Mouse (Mus musculus): Measurements from ENCODE around the gene Map3k5. TPM values are rescaled to one million over a fixed set of nuclear protein-coding genes. Genes with fewer than 3 reads are reported as not detected.
"Not testable (repeated sequence)": the region's sequence is repeated elsewhere in the genome, so short reads cannot be mapped to it uniquely, and the experiment has no call there.

Gene Map3k5
- total and polyA plus RNA-seq, 3 experiments, result 15.8 to 31.0 (median 27.6) TPM

GRCm38 (mm10) chr10:19924256-19924655, 10.0 kb upstream of the Map3k5 start:
- Histone ChIP-seq H3K4me2 (ENCODE audit: insufficient read depth, low read depth, poor library complexity, severe bottlenecking) (no peak overlapping the region), H3K9me3 (replicated peaks; ENCODE audit: low read length) (no peaks in the 10 kb centered on the region), H3K4me3 (replicated peaks in 1 of 3; ENCODE audit: low read depth in 2 of 3, low read length in 2 of 3, poor library complexity in 1 of 3) (no peak overlapping the region), H3K36me3 (replicated peaks in 1 of 2; ENCODE audit: control insufficient read depth in 1 of 2, insufficient read depth in 1 of 2, low read length in 1 of 2) (no peaks in the 10 kb centered on the region), H3K4me1 (ENCODE audit: control insufficient read depth in 1 of 2, insufficient read depth in 2 of 2) (no peaks in the 10 kb centered on the region), H3K9ac (ENCODE audit: insufficient read depth, low read depth) (no peak overlapping the region), H3K27me3 (replicated peaks) (peaks cover 2% of the 10 kb centered on the region), H3K79me2 (replicated peaks; ENCODE audit: control insufficient read depth, extremely low read depth, insufficient read depth, poor library complexity, severe bottlenecking) (no peaks in the 10 kb centered on the region), H3K27ac (ENCODE audit: insufficient read depth, low read depth) (no peak overlapping the region)
- dilution Hi-C loops (cut with MboI; ENCODE audit: extremely low pct_ligation_motif_present, extremely low pct_unique_long_range_greater_than_20kb, low sequenced_read_pairs) (no loop called here), in situ Hi-C loops (cut with MboI; ENCODE audit: low pct_ligation_motif_present, low pct_unique_long_range_greater_than_20kb, low sequenced_read_pairs) (no loop called here)
- DNase-seq (ENCODE audit: extremely low read depth), result no peak
- no peak for TF ChIP-seq ZC3H11A (IDR thresholded peaks at IDR 0.05; ENCODE audit: low read depth, low read length)
- TF ChIP-seq ZNF384 (IDR thresholded peaks at IDR 0.05; ENCODE audit: low read depth, low read length), result peak; percentile 24; the same call in 1 of the 2 replicates

GRCm38 (mm10) chr10:19926391-19926897, 7.8 kb upstream of the Map3k5 start:
- H3K9me3 ChIP-seq (replicated peaks; ENCODE audit: low read length); dilution Hi-C loops (cut with MboI; ENCODE audit: extremely low pct_ligation_motif_present, extremely low pct_unique_long_range_greater_than_20kb, low sequenced_read_pairs); in situ Hi-C loops (cut with MboI; ENCODE audit: low pct_ligation_motif_present, low pct_unique_long_range_greater_than_20kb, low sequenced_read_pairs); H3K9ac ChIP-seq (ENCODE audit: insufficient read depth, low read depth); H3K27ac ChIP-seq (ENCODE audit: insufficient read depth, low read depth); H3K4me2 ChIP-seq (ENCODE audit: insufficient read depth, low read depth, poor library complexity, severe bottlenecking); H3K36me3 ChIP-seq (replicated peaks in 1 of 2; ENCODE audit: control insufficient read depth in 1 of 2, insufficient read depth in 1 of 2, low read length in 1 of 2); H3K4me1 ChIP-seq (ENCODE audit: control insufficient read depth in 1 of 2, insufficient read depth in 2 of 2); H3K27me3 ChIP-seq (replicated peaks); DNase-seq (ENCODE audit: extremely low read depth); H3K79me2 ChIP-seq (replicated peaks; ENCODE audit: control insufficient read depth, extremely low read depth, insufficient read depth, poor library complexity, severe bottlenecking); H3K4me3 ChIP-seq (replicated peaks in 1 of 3; ENCODE audit: low read depth in 2 of 3, low read length in 2 of 3, poor library complexity in 1 of 3): not testable (repeated sequence)

DNA sequence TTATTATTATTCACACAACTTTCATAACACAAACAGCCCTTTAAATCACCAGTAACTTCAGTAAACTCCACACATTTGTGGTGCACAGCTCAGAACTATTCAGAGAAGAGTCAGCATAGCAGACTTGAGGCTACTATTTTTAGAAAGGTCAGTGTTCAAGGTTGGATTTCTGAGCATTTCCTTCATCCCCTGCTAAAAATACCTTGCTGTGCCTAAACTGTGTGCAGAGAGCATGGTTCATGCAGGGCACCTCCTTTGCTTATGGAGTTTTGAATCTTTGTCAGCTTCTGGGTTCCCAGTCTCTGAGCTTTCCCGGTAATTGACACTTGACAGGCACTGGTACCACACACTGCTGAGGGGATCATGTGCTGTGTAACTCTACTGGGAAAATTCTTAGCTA, 6.1 kb upstream of the Map3k5 start:
- H3K36me3 ChIP-seq (replicated peaks in 1 of 2; ENCODE audit: control insufficient read depth in 1 of 2, insufficient read depth in 1 of 2, low read length in 1 of 2), result no peaks in the 10 kb centered on the region
- H3K27ac ChIP-seq (ENCODE audit: insufficient read depth, low read depth), result no peak overlapping the region
- H3K27me3 ChIP-seq (replicated peaks), result no peaks in the 10 kb centered on the region
- no peak for DNase-seq (ENCODE audit: extremely low read depth)
- H3K4me3 ChIP-seq (replicated peaks in 1 of 3; ENCODE audit: low read depth in 2 of 3, low read length in 2 of 3, poor library complexity in 1 of 3), result no peak overlapping the region
- H3K4me2 ChIP-seq (ENCODE audit: insufficient read depth, low read depth, poor library complexity, severe bottlenecking), result no peak overlapping the region
- TF ChIP-seq GABPA (IDR thresholded peaks at IDR 0.05; ENCODE audit: insufficient replicate concordance, low read depth, low read length) (no peak), BHLHE40 (IDR thresholded peaks at IDR 0.05; ENCODE audit: low read depth, low read length) (no peak), POLR2AphosphoS2 (IDR thresholded peaks at IDR 0.05; ENCODE audit: low read depth, low read length) (no peak), UBTF (IDR thresholded peaks at IDR 0.05; ENCODE audit: low read depth, low read length) (no peak), KAT2A (IDR thresholded peaks at IDR 0.05; ENCODE audit: insufficient replicate concordance, low read length) (no peak), RCOR1 (conservative IDR thresholded peaks at IDR 0.05; ENCODE audit: low read depth, low read length) (no peak), NELFE (IDR thresholded peaks at IDR 0.05; ENCODE audit: low read depth, low read length) (no peak), ETS1 (conservative IDR thresholded peaks at IDR 0.05; ENCODE audit: low read depth, low read length) (no peak), CHD1 (IDR thresholded peaks at IDR 0.05; ENCODE audit: low read depth, low read length) (no peak), HCFC1 (IDR thresholded peaks at IDR 0.05; ENCODE audit: low read depth, low read length) (no peak), E2F4 (IDR thresholded peaks at IDR 0.05; ENCODE audit: insufficient replicate concordance, low read depth, low read length) (no peak), ZMIZ1 (IDR thresholded peaks at IDR 0.05; ENCODE audit: low read depth, low read length) (no peak), TBP (conservative IDR thresholded peaks at IDR 0.05; ENCODE audit: low read depth, low read length) (no peak), ZKSCAN1 (IDR thresholded peaks at IDR 0.05; ENCODE audit: borderline replicate concordance, low read depth, low read length) (no peak), RAD21 (IDR thresholded peaks at IDR 0.05; ENCODE audit: low read depth, low read length) (no peak), ZNF384 (IDR thresholded peaks at IDR 0.05; ENCODE audit: low read depth, low read length) (no peak), JUND (conservative IDR thresholded peaks at IDR 0.05; ENCODE audit: low read depth, low read length) (no peak), SIN3A (IDR thresholded peaks at IDR 0.05; ENCODE audit: low read length) (no peak), MXI1 (IDR thresholded peaks at IDR 0.05; ENCODE audit: low read depth, low read length) (no peak)
- H3K9me3 ChIP-seq (replicated peaks; ENCODE audit: low read length), result no peaks in the 10 kb centered on the region
- H3K9ac ChIP-seq (ENCODE audit: insufficient read depth, low read depth), result no peak overlapping the region
- dilution Hi-C loops (cut with MboI; ENCODE audit: extremely low pct_ligation_motif_present, extremely low pct_unique_long_range_greater_than_20kb, low sequenced_read_pairs), result no loop called here
- peaks cover 0 to 7% of the 10 kb centered on the region in 2 experiments; a peak in 2 of 4 replicates for H3K4me1 ChIP-seq (ENCODE audit: control insufficient read depth in 1 of 2, insufficient read depth in 2 of 2)
- no peaks in the 10 kb centered on the region for H3K79me2 ChIP-seq (replicated peaks; ENCODE audit: control insufficient read depth, extremely low read depth, insufficient read depth, poor library complexity, severe bottlenecking)
- in situ Hi-C loops (cut with MboI; ENCODE audit: low pct_ligation_motif_present, low pct_unique_long_range_greater_than_20kb, low sequenced_read_pairs), result no loop called here

All from CH12.LX (cell line).